Mouse (Mus musculus) heart, adult 2 months (tissue): Measurements from ENCODE around the gene Cdk12.

ENCODE experiments used
- CTCF ChIP-seq: fragments of 200-600 bp; IDR thresholded peaks from 2 replicates; pipeline ENCODE4 v1.8.1; 2022; ENCODE audit warnings: antibody characterized with exemption, mild to moderate bottlenecking, moderate library complexity
- EP300 ChIP-seq: fragments of 200-500 bp; IDR thresholded peaks from 2 replicates; pipeline ENCODE4 v1.6.1; 2011; ENCODE audit warnings: low read depth, low read length, control low read depth; ENCODE audit not compliant: insufficient read depth
- POLR2A ChIP-seq: fragments of 200-500 bp; IDR thresholded peaks from 2 replicates; pipeline ENCODE4 v1.6.1; 2011; ENCODE audit warnings: mild to moderate bottlenecking, low read depth, low read length, control low read depth; ENCODE audit not compliant: insufficient read depth

GRCm38 (mm10) chr11:98203931-98204421, 1.1 kb downstream of the Cdk12 start:
- TF ChIP-seq EP300 (no peak), CTCF (no peak), POLR2A (no peak)
